Mouse (Mus musculus): Measurements from ENCODE around the gene Gm47959.
"Not testable (repeated sequence)": the region's sequence is repeated elsewhere in the genome, so short reads cannot be mapped to it uniquely, and the experiment has no call there.

Gm47959 gene

DNA sequence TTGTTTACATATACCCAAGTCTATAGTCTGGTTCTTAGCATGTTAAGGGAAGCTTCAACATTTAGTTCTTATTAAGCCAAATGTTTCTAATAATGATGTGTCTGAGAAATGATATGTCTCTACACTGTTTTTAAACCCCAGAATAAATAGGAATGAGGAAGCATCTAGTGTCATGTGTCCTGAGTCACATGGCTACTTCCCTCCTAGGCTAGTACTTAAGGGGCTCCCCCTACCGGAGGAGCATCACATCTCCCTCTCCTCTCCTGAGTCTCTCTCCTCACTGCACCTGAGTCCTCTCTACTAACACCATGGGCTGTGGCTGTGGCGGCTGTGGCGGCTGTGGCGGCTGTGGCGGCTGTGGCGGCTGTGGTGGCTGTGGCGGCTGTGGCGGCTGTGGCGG, at the start of gene Gm47959:
Gene Gm47959, plus strand, starts transcription at position 243 of the 400 bp plus-strand sequence.
- not testable (repeated sequence) for DNase-seq

DNA sequence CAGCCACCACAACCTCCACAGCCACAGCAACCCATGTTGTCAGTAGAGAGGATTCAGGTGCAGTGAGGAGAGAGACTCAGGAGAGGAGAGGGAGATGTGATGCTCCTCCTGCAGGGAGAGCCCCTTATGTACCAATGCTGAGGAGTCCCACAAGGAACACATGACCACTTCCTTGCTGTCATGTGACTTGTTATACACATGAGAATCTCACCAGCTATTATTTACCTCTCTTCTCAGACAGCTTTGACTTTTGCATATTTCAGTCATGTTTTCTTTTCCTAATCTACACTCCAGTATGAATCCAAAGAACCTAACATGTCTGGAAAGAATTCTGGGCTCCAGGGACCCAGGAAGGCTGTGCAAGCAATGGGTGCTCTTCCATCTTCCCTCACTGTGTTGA, 44.4 kb upstream of the Gm47959 start, which contains the start of gene Gm7544:
Gene Gm7544, minus strand, starts transcription at position 101 of the 400 bp plus-strand sequence.
- DNase-seq, result not testable (repeated sequence)

DNA sequence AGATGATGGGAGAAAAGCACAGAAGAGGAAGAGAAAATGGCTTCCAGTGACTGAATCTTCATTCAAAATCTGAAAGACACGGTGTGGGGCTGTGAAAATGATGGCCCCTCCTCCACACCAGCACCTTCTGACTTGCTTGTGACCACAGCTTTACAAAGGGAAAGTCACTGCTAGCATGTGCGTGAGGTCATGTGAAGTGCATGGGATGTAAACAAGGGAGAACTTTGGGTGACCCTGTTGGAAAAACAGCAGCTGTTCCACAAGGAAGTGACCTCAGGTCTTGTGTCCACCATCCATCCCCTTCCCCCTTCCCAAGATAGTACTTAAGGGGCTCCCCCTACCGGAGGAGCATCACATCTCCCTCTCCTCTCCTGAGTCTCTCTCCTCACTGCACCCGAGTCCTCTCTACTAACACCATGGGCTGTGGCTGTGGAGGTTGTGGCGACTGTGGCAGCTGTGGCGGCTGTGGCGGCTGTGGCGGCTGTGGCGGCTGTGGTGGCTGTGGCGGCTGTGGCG, 40.4 kb upstream of the Gm47959 start, which contains the start of gene Gm47955:
Gene Gm47955, plus strand, starts transcription at position 417 of the 516 bp plus-strand sequence.
- DNase-seq, result no peak

DNA sequence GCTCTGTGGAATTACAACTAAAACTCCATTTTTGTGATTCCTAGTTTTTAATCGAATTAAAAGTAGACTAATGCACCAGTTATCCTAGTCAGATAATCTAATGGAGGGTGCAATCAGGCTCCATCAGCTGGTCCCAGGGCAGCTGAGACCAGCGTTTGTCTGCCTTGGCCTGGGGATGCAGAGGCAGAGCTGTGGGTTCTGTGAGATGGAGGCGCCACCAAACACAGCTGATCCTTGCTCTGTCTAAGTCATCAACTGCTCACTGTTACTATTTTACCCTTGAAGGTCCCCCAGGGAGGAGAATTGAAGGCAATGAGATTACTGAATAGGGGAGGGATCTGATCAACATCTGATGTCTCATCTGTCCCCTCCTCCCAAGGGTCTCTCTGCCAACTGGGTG, 33.9 kb upstream of the Gm47959 start:
- no peak for DNase-seq

DNA sequence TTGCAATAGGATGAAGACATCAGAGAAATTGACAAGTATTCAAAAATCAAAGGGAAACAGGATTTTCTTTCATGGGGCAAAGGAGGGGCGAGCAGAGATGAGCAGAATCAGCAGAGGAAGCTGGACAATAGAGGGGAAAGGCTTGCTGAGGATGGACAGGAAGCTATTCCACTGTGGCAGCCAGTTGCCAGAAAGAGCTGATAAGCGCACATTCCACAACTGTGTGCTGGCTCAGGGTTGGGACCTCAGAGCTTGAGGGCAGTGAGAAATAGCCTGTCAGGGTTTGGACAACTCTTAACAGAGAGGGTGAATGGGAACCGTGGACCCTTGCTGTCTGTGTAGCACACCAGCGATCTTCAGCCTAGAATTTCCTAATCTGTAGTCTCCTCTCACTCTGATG, 28.3 kb upstream of the Gm47959 start:
- no peak for DNase-seq

DNA sequence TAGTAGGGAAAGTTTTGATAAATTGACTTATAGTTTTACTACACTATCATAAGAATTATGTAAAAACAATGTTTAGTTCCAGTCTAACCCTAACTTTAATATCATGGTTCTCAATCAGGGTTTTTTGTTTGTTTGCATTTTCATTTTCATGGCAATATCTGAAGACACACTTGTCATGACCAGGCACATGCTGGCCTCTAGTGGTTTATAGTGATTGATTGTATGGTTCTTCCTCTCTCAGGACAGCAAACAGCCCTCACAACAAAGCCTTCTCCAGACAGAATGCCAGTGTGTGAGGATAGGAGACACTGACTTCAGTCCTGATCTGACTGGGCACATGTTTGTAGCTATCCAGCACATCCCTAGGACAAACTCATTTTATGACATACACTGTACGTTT, 27.1 kb upstream of the Gm47959 start:
- no peak for DNase-seq

DNA sequence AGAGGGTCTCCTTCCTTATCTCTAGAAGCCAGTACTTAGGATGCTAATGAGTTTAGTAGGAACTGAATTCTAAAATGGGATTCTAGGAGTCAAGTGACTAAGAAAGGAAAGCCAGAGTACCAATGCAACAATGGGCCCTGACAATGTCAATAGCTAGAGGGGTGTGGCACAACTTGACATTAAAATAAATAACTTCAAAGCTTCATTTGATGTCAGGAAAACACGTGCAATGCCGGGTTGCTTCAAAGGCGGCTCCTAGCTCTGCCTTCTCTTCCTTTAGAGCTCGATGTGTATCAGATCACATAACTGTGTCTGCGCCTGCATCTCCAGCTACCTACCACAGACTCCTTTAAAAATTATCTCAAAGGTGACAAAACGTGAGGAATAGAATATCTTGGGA, 26.4 kb upstream of the Gm47959 start:
- no peak for DNase-seq

DNA sequence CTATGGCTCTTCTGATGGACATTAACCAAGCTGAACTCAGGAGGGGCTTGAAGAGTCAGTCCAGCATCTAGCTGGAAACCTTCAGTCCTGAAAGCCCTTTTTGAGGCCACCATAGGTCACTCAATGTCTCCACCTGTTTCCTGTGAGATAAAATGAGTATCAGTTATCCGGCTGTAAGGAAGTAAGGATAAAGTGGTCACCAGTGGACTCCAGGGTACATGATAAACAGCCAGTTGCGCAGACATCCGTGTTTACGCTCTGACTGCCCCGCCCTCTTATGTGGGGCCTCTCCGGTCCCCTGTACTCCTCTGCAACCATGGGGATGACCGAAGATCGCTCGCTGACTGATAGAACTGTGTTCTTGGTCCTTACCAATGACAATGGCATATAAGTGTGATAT, 26.0 kb upstream of the Gm47959 start:
- DNase-seq, result no peak

DNA sequence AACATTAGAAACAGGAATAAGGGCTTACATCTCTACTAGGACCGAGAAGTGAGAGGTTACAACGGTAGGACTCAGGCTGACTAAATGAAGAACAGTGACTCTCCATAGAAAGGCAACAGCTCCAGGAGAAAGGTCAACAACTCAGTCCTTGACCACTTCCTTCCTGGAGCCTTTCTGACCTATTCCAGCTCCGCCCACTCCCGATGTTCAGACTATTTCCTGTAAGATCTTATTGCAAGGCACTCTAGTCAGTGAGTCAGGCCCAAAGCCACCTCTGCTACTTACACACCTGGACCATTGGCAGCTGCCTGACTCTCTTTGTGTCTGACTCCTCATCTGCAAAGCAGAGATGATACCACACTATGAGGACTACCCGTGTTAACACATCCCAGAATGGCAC, 24.6 kb upstream of the Gm47959 start:
- DNase-seq, result no peak

DNA sequence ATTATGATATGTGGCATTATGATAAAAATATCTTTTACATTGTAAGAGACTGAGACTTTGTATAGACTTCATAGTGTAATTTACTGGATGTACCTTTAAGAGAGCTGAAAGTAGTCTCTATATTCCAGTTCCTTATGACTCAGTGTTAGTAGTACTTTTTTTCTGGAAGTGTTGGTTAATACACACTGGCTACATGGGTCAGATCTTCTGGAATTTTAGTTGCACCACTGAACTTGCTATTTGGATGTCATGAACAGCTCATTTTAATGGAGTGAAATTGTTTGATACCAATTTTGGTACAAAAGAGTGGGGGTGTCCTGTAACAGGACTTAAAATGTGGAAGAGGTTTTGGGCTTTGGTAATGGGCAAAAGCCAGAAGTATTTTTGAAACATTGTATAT, 22.5 kb upstream of the Gm47959 start:
- no peak for DNase-seq

DNA sequence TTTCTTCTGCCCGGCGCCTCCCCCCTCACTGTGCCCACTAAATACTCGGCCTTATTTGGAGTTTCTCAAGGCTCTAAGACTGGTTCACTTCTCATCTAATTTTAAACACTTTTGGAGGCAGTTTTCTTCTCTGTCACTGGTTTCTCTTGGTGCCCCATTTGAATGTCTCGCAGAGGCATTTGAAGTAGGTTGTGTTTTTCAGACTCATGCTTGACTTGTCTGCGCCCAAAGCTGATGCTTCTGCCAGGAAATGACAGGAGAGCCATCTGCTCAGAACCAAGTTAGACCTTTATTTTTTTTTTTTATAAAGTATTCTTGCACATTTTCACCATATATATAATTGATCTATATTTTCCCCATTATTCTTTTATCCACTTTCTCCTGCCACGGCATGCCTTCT, 13.6 kb upstream of the Gm47959 start:
- DNase-seq, result no peak

DNA sequence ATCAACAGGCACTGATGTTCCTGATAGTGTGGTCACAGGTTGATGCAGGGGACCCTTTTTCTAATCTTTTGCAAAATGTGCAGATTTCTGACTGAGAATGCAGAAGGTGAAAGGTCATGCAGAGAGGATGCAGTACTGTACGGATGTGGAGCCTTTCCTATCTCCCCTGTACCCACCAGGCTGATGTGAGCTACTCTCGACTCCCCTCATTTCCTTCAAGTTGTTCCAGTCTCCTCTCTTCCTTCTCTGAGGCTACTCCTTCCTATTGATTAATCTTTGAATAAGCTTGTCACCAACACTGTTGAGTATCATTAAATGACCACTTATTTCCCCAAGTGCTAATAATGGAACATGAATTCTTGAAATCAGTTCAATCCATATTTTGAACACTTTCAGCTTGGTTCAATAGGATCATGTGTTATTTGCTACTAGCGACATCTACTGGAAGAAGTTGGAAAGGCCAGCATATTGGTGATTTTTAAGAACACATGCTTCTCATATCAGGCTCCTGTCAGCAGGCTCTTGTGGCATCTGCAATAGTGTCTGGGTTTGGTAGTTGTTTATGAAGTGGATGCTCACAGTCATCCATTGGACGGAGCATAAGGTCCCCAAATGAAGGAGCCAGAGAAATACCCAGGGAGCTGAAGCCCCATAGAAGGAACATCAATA, 12.7 kb upstream of the Gm47959 start:
- DNase-seq, result peak; percentile 74

DNA sequence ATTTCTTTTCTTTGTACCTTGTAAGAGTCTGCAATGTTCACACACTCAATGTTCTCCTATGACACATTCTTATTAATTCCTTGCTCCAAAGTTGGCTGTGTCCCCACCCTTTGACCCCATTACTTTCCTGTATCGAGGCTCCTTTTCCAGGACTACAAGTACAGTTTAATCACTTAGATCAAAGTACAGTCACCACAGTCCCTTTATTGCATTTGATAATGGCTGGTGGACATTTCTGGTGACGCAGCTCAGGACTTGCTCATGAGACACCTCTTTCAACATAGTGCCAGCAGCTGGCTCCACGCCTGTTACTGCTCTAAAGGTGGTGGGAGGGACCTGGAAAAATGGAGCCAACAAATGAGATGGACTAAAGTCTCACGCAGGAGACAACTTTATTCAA, 9.3 kb upstream of the Gm47959 start:
- DNase-seq, result no peak

DNA sequence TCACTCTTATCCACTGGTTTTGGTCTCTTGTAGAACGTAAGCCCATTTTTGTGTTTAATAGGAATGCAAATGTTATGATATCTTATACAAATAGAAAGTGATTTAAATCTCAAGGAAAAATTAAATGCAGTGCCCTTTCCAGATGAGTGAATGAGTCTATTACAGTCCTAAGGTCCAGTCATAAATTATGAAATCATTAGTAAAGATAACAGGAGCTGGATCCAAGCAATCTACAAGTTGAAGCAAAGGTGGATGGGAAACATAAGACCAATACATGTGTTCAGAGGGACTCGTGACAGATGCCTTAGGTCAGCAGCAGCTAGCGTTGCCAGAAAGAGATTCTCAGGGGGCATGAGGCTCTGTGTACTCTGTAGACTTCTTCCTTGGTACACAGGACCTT, 8.8 kb upstream of the Gm47959 start:
- no peak for DNase-seq

DNA sequence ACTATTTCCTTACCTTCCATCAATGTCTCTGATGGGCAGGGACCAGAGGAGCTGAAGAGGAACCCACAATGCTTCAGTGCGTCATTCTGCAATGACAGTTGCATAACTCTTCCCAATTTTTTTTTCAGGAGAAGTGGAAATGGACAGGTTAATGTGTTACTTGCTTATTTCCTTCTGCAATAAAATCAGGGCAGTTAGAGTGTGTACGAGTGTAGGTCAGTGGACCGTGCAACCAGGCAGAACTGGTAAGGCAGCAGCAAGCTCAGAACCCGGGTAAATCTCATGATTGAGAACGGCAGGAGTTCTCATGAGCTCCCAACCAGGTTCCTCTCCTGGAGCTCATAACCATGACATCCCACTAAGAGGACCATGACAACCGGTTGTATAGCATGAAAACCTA, 8.3 kb upstream of the Gm47959 start:
- DNase-seq, result no peak

DNA sequence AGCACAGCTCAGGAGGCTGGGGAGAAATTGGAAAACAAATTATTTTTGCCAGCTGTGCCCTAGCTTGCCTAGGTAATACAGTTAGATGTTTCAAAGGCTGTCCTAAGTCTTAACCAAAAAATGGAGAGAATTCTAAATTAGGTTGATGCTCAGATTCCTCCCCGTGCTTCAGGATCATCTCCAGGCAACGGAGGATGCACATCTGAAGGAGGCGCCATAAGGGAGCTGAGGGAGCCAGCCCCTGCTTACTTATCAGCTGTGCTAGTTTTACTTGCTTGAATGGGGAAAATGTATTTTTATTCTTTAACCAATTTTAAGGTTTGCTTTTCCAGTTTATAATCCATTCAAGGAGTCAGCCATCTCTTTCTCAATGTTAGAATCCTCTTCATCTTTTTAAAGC, 6.4 kb upstream of the Gm47959 start:
- no peak for DNase-seq

DNA sequence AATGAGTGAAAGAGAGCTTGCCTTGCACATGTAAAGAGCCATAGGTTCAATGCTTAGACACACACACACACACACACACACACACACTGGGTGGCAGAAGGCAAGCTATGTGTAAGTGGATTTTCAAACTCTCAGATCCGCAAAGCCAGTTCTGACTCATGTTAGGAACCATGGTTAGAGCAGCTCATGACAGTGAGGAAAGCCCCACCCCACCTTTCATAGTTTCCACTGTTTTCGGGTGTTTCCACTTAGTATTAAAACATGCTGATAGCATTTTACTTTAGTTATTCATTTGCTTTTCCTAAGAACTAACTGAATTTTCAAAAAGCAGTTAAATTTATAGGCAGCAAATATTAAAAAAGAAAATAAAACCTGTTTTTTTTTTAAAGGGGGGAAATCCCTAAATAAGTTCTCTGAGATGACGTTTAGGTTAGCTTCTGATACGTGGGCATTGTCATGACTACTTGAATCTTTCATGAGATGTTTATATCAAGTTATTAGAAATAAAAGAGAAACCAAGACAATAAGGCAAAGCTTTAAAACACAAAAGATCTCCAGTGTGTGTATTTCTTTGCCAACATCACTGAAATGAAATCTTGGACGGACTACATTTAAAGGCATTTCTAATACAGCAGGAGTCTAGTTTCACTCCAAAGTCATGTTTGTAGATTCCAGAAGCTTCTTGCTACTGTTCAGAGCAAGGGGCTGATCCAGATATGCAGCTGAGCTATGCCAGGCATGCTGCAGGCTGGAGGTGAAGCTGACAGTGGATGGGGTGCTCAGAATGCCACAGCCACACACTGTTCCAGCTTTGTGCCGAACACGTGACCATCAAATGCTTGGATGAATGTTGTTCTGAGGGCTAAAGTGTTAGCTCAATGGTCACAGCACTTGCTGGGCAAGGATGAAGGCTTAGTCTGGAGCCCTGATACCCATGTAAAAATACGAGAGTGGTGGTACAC, 6.2 kb downstream of the Gm47959 start:
- DNase-seq, result no peak

DNA sequence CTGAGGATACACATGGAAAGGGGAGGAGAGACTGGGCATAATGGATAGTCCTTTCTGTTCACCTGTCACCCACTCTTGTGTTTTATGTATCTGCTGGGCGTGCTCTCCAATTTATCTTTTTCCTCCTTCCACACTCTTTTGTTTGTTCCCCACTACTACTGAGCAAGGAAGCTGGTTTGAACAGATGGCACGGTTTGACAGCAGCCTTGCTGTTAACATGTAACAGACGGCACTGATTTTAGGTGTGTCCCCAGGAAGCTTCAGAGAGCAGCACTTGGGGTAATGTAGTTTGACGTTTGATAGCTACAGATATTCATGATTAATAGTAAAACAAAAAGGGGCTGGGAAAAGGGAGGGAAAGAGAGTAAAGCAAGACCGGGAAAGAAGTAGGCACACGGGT, 7.1 kb downstream of the Gm47959 start:
- no peak for DNase-seq

DNA sequence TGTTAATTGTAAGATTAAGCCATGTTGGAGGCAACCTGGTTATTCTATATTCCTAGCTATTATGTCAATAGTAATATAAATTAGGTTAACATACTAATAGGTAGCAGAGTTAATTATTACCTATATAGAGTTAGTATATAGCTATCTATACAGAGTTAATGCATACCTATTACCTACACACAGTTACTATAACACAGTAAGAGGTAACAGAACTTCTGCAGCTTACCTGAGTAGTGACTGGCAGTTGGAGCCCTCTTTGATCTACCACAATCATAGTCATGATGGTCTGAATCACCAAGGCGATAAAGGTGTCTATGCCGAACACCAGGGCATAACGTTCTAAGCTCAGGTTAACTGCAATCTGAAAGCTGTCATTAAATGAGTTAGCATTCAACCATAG, 14.1 kb downstream of the Gm47959 start:
- DNase-seq, result no peak

DNA sequence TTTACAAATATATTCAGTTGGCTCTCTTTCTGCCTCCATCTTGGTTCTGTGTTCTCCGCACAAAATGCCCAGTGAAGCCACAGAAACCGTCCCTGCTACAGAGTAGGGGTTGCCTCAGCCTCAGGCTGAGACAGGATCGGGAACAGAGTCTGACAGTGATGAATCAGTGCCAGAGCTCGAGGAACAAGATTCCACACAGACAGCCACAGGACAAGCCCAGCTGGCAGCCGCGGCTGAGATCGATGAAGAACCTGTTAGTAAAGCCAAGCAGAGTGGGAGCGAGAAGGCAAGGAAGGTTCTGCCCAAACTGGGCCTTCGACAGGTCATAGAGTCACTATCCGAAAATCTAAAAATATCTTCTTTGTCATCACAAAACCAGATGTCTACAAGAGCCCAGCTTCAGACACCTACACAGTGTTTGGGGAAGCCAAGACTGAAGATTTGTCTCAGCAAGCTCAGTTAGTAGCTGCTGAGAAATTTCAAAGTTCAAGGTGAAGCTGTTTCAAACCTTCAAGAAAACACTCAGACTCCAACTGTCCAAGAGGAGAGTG, 15.1 kb downstream of the Gm47959 start:
- DNase-seq, result no peak

DNA sequence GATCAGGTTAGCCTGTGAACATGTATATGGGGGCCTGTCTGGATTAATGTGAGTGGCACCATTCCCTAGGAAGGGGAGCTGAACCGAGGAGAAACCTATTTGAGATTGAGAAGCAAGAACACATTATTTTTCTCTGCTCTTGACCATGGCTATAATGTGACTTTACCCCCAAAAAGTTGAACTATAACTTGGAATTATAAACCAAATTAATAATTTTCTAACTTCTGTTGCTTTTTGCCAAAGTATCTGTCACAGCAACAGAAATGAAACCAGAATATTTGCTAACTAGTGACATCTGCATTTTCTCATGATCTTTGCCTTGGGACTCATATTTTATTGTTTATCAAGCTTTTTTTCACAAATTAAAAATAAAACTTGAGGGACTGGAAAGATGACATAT, 16.2 kb downstream of the Gm47959 start:
- no peak for DNase-seq

DNA sequence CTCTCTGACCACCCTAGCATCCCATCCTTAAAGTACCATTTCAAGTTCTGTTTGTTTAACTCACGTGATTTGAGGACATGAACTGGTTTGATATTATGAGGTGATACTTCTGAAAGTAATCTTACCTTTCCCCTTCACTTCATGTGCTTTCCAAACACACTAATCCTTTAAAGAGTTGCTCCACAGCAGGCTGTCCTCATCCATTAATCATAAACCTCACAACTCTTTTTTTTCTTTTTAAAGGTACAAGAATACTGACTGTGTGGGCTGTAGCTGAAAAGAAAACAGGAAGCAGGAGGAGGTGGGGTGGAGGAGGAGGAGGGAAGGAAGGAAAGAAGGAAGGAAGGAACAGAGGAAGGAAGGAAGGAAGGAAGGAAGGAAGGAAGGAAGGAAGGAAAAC, 31.6 kb downstream of the Gm47959 start:
- DNase-seq, result no peak

DNA sequence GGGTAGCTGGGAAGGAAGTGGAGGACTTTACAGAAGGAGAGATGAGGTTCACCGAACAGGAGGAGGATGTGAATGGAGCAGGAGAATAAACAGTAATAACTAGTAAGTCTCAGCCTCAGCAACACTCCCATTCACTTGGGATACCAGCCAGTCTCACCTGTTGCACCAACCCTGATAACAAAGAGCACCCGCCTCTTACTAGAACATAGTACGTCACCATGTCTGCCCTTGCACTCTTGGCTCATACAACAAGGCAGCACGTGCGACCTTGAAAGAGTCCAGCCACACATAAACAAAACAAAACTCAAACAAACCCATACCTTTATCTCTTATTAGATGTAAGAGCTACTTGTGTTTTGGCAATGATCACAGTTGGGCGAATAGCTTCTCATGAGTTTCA, 32.2 kb downstream of the Gm47959 start:
- DNase-seq, result no peak

DNA sequence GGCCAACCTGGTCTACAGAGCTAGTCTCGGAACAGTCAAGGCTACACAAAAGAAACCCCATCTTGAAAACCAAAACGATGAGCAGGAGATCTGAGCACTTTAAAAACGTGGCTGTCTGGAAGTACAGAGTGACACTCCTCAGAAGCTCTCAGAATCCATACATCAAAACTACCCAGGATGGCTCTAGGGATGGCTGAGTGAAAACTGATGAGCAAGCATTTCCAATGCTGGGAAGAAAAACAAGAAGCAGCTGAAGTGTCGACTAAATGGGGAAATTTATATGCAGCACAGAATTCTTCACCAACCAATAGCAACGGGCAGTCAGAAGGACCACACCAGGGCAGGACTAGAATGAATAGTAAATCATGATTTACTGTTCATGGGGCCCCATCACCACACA, 34.2 kb downstream of the Gm47959 start:
- no peak for DNase-seq

All from retina, postnatal 1 day (tissue).